Mouse (Mus musculus): ENCODE results near the gene Heg1.

- TF ChIP-seq CTCF (IDR thresholded peaks at IDR 0.05; ENCODE audit: low read depth) = no peak
- no peak for TF ChIP-seq EP300 (optimal IDR thresholded peaks at IDR 0.05)
These were observed 15.7 kb upstream of the Heg1 start for GRCm38 (mm10) chr16:33668448-33668847.

Data from stomach, postnatal 0 days (tissue).